Comparison of ENCODE assay signal across 26 mouse cellular contexts in the genomic region with DNA sequence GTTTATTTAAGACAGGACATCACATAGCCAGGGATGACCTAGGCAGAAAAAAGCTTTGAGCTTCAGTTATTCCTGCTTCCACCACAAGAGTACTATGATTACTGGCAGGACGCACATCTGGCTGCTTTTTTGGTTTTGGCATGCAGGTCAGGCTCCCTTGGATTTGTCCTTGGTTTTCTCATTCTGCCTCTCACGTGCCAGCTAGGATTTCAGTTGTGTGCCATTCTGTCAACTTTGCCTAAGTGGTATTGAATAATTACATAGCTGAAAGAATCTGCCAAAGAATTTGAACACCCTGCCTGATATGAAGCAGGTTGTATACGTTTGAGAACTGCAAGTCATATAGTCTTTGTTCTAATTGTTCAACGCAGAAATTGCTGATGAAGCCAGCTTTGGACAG.
"Had no signal": no experiment of that assay in that cellular context is flagged by ENCODE, and none has a peak within 500 bp of the region (broad histone marks: within the 10 kb centered on the region; RNA-seq: fewer than 3 reads in every experiment).

No protein-coding gene starts in this region.

- H3K36me3 ChIP-seq: heart, embryonic 10.5 days; heart, embryonic 12.5 days; hindbrain, embryonic 10.5 days; hindbrain, embryonic 12.5 days; intestine, embryonic 15.5 days; limb, embryonic 13.5 days; limb, embryonic 15.5 days; liver, embryonic 12.5 days had no signal

- H3K27ac ChIP-seq: gastrocnemius, adult 2 months; heart, embryonic 10.5 days; hindbrain, embryonic 10.5 days; hindbrain, embryonic 12.5 days; hindbrain, embryonic 14.5 days; intestine, embryonic 15.5 days; layer of hippocampus, adult 2 months; left cerebral cortex, adult 2 months; limb, embryonic 13.5 days; limb, embryonic 15.5 days; liver, embryonic 12.5 days; liver, embryonic 14.5 days had no signal

- H3K27me3 ChIP-seq: heart, embryonic 12.5 days; hindbrain, embryonic 12.5 days; intestine, embryonic 15.5 days; limb, embryonic 13.5 days; limb, embryonic 15.5 days; liver, embryonic 12.5 days had no signal

- H3K9ac ChIP-seq: heart, embryonic 12.5 days; hindbrain, embryonic 12.5 days; hindbrain, embryonic 14.5 days; intestine, embryonic 15.5 days; limb, embryonic 13.5 days; limb, embryonic 15.5 days; liver, embryonic 12.5 days; liver, embryonic 14.5 days had no signal

- ATAC-seq: hindbrain, embryonic 16.5 days; inflammation-experienced regulatory T-cells, adult 6 months; intestine, embryonic 15.5 days; intestine, postnatal 0 days; liver, embryonic 12.5 days had no signal

- H3K9me3 ChIP-seq: heart, embryonic 10.5 days; heart, embryonic 12.5 days; hindbrain, embryonic 10.5 days; hindbrain, embryonic 12.5 days; intestine, embryonic 15.5 days; limb, embryonic 13.5 days; limb, embryonic 15.5 days; liver, embryonic 12.5 days had no signal

- H3K4me3 ChIP-seq: gastrocnemius, adult 2 months; heart, embryonic 10.5 days; heart, embryonic 12.5 days; hindbrain, embryonic 10.5 days; hindbrain, embryonic 12.5 days; intestine, embryonic 15.5 days; layer of hippocampus, adult 2 months; left cerebral cortex, adult 2 months; limb, embryonic 13.5 days; limb, embryonic 15.5 days; liver, embryonic 12.5 days had no signal

- H3K4me1 ChIP-seq: heart, embryonic 10.5 days; heart, embryonic 12.5 days; hindbrain, embryonic 10.5 days; hindbrain, embryonic 12.5 days; intestine, embryonic 15.5 days; limb, embryonic 13.5 days; limb, embryonic 15.5 days; liver, embryonic 12.5 days had no signal

- H3K4me2 ChIP-seq: heart, embryonic 12.5 days; hindbrain, embryonic 12.5 days; hindbrain, embryonic 14.5 days; intestine, embryonic 15.5 days; limb, embryonic 13.5 days; limb, embryonic 15.5 days; liver, embryonic 12.5 days had no signal

- DNase-seq: gastrocnemius, adult 2 months; gastrocnemius, postnatal 10 days; gastrocnemius, postnatal 25 days; heart, adult 18-20 months; heart, postnatal 10 days; heart, postnatal 4 days; kidney, adult 18-20 months; kidney, adult 8-10 months; kidney, postnatal 10 days; kidney, postnatal 25 days; kidney, postnatal 4 days had no signal
